Mouse (Mus musculus): ENCODE measurements around the gene Ctdspl. TPM values are rescaled to one million over a fixed set of nuclear protein-coding genes. Genes with fewer than 3 reads are reported as not detected.
A peak's percentile ranks its signal among the peaks of the same experiment; 100 is the strongest.

Ctdspl gene
- polyA plus RNA-seq, 1 experiment from 2014 or later: 2.5 TPM

DNA sequence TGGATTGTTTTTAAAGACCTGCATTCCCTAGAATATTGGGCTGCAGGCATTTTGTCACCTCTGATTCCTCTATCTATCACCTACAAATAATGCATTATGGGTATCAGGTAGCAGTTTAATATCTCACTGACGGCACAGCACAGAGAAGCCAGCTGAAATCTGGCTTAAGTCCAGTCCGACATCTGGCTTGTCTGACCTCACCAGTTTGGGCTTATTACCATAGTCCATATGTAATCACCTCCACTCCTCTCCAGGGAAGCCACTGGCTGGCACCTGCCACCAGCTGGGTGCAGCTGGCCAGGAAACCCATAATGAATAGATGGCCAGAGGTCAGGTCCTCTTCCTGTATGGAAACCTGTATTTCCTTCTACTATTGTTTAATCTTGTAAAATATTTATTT lies 35.6 kb upstream of the Ctdspl start:
- H3K4me3 ChIP-seq (replicated peaks): no peak overlapping the region
- H3K9ac ChIP-seq: no peak overlapping the region
- H3K9me3 ChIP-seq (replicated peaks): no peaks in the 10 kb centered on the region
- H3K27me3 ChIP-seq: no peaks in the 10 kb centered on the region
- WGBS (ENCODE audit: insufficient replicate concordance): 55% methylated on average over 2 of the region's 2 CpGs
- no peaks in the 10 kb centered on the region for H3K4me1 ChIP-seq (replicated peaks)
- H3K27ac ChIP-seq (replicated peaks): no peak overlapping the region
- ATAC-seq (ENCODE audit: insufficient read depth): no peak
- H3K36me3 ChIP-seq (replicated peaks): no peaks in the 10 kb centered on the region
- no peak overlapping the region for H3K4me2 ChIP-seq

- Histone ChIP-seq H3K9me3 (replicated peaks) (no peaks in the 10 kb centered on the region), H3K27me3 (no peaks in the 10 kb centered on the region), H3K27ac (replicated peaks) (no peak overlapping the region), H3K9ac (no peak overlapping the region), H3K4me3 (replicated peaks) (no peak overlapping the region), H3K36me3 (replicated peaks) (no peaks in the 10 kb centered on the region), H3K4me2 (no peak overlapping the region), H3K4me1 (replicated peaks) (no peaks in the 10 kb centered on the region)
- WGBS (ENCODE audit: insufficient replicate concordance): 70% methylated on average over 6 of the region's 6 CpGs
- ATAC-seq (ENCODE audit: insufficient read depth): no peak
Observed at GRCm38 (mm10) chr9:118891068-118891467, 35.2 kb upstream of the Ctdspl start.

GRCm38 (mm10) chr9:118891593-118891992 lies 34.7 kb upstream of the Ctdspl start:
- Histone ChIP-seq H3K4me1 (replicated peaks) (no peaks in the 10 kb centered on the region), H3K36me3 (replicated peaks) (no peaks in the 10 kb centered on the region), H3K4me3 (replicated peaks) (no peak overlapping the region), H3K27me3 (no peaks in the 10 kb centered on the region), H3K9me3 (replicated peaks) (no peaks in the 10 kb centered on the region), H3K4me2 (no peak overlapping the region), H3K9ac (no peak overlapping the region), H3K27ac (replicated peaks) (no peak overlapping the region)
- WGBS (ENCODE audit: insufficient replicate concordance): 76% methylated on average over 9 of the region's 9 CpGs
- no peak for ATAC-seq (ENCODE audit: insufficient read depth)

DNA sequence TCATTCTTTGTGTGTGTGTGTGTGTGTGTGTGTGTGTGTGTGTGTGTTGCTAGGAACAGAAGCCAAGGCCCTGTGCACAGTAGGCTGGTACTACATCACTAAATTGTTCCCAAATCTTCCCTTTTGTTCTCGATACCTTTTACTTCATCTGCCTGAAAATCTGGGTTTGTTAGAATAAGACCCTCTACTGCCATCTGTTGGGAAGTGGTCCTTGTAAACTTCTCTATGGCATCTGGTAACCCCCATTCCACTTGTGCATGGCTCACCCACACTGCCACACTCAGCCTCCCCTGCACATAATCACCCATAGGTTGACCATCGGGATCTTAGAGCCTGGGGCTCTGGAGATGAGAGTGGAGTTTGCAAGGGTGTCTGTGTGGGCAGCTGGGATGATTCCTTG lies 31.2 kb upstream of the Ctdspl start:
- no peaks in the 10 kb centered on the region for H3K27me3 ChIP-seq
- no peaks in the 10 kb centered on the region for H3K4me1 ChIP-seq (replicated peaks)
- ATAC-seq (ENCODE audit: insufficient read depth): no peak
- H3K36me3 ChIP-seq (replicated peaks): no peaks in the 10 kb centered on the region
- H3K27ac ChIP-seq (replicated peaks): no peak overlapping the region
- 47% methylated on average over 2 of the region's 2 CpGs for WGBS (ENCODE audit: insufficient replicate concordance)
- H3K9me3 ChIP-seq (replicated peaks): no peaks in the 10 kb centered on the region
- no peak overlapping the region for H3K4me3 ChIP-seq (replicated peaks)
- H3K4me2 ChIP-seq: no peak overlapping the region
- no peak overlapping the region for H3K9ac ChIP-seq

GRCm38 (mm10) chr9:118900677-118901076 lies 25.6 kb upstream of the Ctdspl start:
- Histone ChIP-seq H3K36me3 (replicated peaks) (no peaks in the 10 kb centered on the region), H3K4me3 (replicated peaks) (no peak overlapping the region), H3K9me3 (replicated peaks) (no peaks in the 10 kb centered on the region), H3K27me3 (no peaks in the 10 kb centered on the region), H3K27ac (replicated peaks) (no peak overlapping the region), H3K9ac (no peak overlapping the region), H3K4me2 (no peak overlapping the region), H3K4me1 (replicated peaks) (no peaks in the 10 kb centered on the region)
- 65% methylated on average over 2 of the region's 2 CpGs for WGBS (ENCODE audit: insufficient replicate concordance)
- ATAC-seq (ENCODE audit: insufficient read depth): no peak

GRCm38 (mm10) chr9:118901917-118902316 lies 24.3 kb upstream of the Ctdspl start:
- Histone ChIP-seq H3K27ac (replicated peaks) (no peak overlapping the region), H3K9me3 (replicated peaks) (no peaks in the 10 kb centered on the region), H3K4me2 (no peak overlapping the region), H3K4me1 (replicated peaks) (no peaks in the 10 kb centered on the region), H3K27me3 (no peaks in the 10 kb centered on the region), H3K36me3 (replicated peaks) (no peaks in the 10 kb centered on the region), H3K4me3 (replicated peaks) (no peak overlapping the region), H3K9ac (no peak overlapping the region)
- ATAC-seq (ENCODE audit: insufficient read depth): no peak
- 54% methylated on average over 6 of the region's 6 CpGs for WGBS (ENCODE audit: insufficient replicate concordance)

- 43% methylated on average over 18 of the region's 18 CpGs for WGBS (ENCODE audit: insufficient replicate concordance)
- Histone ChIP-seq H3K27me3 (no peaks in the 10 kb centered on the region), H3K27ac (replicated peaks) (no peak overlapping the region), H3K9ac (no peak overlapping the region), H3K4me3 (replicated peaks) (no peak overlapping the region), H3K9me3 (replicated peaks) (no peaks in the 10 kb centered on the region), H3K4me2 (no peak overlapping the region), H3K36me3 (replicated peaks) (no peaks in the 10 kb centered on the region), H3K4me1 (replicated peaks) (peaks cover 4% of the 10 kb centered on the region; the same call in 1 of the 2 replicates)
- ATAC-seq (ENCODE audit: insufficient read depth): no peak
Observed at GRCm38 (mm10) chr9:118907934-118908620, 18.2 kb upstream of the Ctdspl start.

DNA sequence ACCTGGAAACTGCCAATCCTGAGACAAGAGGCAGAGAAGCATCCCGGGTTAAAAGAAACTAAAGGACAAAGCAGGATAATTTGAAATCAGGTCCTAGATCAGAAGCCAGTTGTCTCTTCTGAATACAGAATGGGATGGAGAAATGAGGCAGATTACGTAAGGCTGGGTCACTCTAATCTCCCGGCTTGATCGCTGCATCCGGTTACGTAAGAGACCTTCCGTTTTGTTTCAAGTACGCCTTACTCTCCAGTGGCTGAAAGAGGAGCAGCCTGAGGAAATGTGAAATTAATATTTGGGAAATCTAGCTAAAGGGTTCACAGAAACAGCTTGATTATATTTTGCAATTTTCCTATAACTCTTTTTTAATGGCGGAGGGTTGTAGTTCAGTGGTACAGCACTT lies 13.2 kb upstream of the Ctdspl start:
- no peak overlapping the region for H3K9ac ChIP-seq
- WGBS (ENCODE audit: insufficient replicate concordance): 38% methylated on average over 9 of the region's 9 CpGs
- no peak for ATAC-seq (ENCODE audit: insufficient read depth)
- peaks cover 2% of the 10 kb centered on the region; the same call in 1 of the 2 replicates for H3K27me3 ChIP-seq
- H3K27ac ChIP-seq (replicated peaks): no peak overlapping the region
- peaks cover 7% of the 10 kb centered on the region; the same call in 1 of the 2 replicates for H3K4me1 ChIP-seq (replicated peaks)
- 0 out of 2 replicates have a peak overlapping the region, but pooled peaks have one; percentile 7 for H3K4me2 ChIP-seq
- no peaks in the 10 kb centered on the region for H3K36me3 ChIP-seq (replicated peaks)
- H3K4me3 ChIP-seq (replicated peaks): no peak overlapping the region
- no peaks in the 10 kb centered on the region for H3K9me3 ChIP-seq (replicated peaks)

DNA sequence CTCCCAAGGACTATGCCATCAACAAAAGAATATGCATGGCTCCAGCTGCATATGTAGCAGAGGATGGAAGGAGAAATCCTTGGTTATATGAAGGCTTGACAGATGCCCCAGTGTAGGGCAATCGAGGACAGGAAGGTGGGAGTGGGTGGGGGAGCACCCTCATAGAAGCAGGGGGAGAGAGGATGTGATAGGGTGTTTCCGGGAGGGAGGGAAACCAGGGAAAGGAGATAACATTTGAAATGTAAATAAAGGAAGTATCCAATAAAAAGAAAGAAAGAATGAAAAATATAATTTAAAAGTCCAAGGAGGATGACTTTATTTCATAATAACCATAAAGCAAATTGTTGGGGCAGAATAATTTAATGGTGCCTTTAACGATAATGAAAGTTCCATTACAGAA lies 12.6 kb upstream of the Ctdspl start:
- no peak overlapping the region for H3K4me3 ChIP-seq (replicated peaks)
- ATAC-seq (ENCODE audit: insufficient read depth): no peak
- no peaks in the 10 kb centered on the region for H3K36me3 ChIP-seq (replicated peaks)
- 37% methylated on average over 3 of the region's 3 CpGs for WGBS (ENCODE audit: insufficient replicate concordance)
- H3K4me1 ChIP-seq (replicated peaks): peaks cover 7% of the 10 kb centered on the region; the same call in 1 of the 2 replicates
- H3K4me2 ChIP-seq: no peak overlapping the region
- peaks cover 3% of the 10 kb centered on the region; the same call in 1 of the 2 replicates for H3K27me3 ChIP-seq
- H3K9ac ChIP-seq: no peak overlapping the region
- H3K27ac ChIP-seq (replicated peaks): no peak overlapping the region
- H3K9me3 ChIP-seq (replicated peaks): no peaks in the 10 kb centered on the region

DNA sequence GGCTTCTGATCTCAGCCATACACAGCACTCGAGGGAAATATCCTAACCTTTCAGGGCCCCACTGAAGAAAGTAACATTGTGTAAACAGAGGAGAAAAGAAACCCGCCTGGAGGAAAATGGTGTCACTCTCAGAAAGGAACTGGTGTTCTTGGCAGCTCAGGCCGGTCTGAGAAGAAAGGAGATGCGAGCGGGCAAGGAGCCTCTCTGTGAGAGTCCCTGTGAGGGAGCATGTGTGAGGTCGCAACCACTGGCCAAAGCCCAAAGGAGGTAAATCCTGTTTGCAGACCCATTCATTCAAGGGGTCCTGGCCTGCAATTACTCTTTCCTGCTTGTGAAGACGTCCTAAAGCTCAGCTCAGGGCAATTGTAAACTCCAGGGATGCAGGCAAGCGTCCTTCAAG lies 11.7 kb upstream of the Ctdspl start:
- Histone ChIP-seq H3K4me3 (replicated peaks) (no peak overlapping the region), H3K9ac (no peak overlapping the region), H3K27ac (replicated peaks) (no peak overlapping the region), H3K4me2 (no peak overlapping the region), H3K9me3 (replicated peaks) (no peaks in the 10 kb centered on the region), H3K27me3 (peaks cover 3% of the 10 kb centered on the region; the same call in 1 of the 2 replicates), H3K36me3 (replicated peaks) (no peaks in the 10 kb centered on the region), H3K4me1 (replicated peaks) (peaks cover 7% of the 10 kb centered on the region; the same call in 1 of the 2 replicates)
- 45% methylated on average over 8 of the region's 8 CpGs for WGBS (ENCODE audit: insufficient replicate concordance)
- ATAC-seq (ENCODE audit: insufficient read depth): no peak

GRCm38 (mm10) chr9:118915290-118915689 lies 11.0 kb upstream of the Ctdspl start:
- ATAC-seq (ENCODE audit: insufficient read depth): no peak
- H3K27me3 ChIP-seq: peaks cover 3% of the 10 kb centered on the region; the same call in 1 of the 2 replicates
- H3K9ac ChIP-seq: no peak overlapping the region
- H3K4me1 ChIP-seq (replicated peaks): peaks cover 7% of the 10 kb centered on the region; the same call in 1 of the 2 replicates
- 48% methylated on average over 5 of the region's 5 CpGs for WGBS (ENCODE audit: insufficient replicate concordance)
- H3K4me2 ChIP-seq: no peak overlapping the region
- no peaks in the 10 kb centered on the region for H3K36me3 ChIP-seq (replicated peaks)
- no peak overlapping the region for H3K27ac ChIP-seq (replicated peaks)
- H3K4me3 ChIP-seq (replicated peaks): no peak overlapping the region
- H3K9me3 ChIP-seq (replicated peaks): no peaks in the 10 kb centered on the region
